Mouse (Mus musculus) right cerebral cortex, adult 18-20 months (tissue): Measurements from ENCODE around the gene Hivep2.

Experiments
- DNase-seq: peaks from one replicate; pipeline ENCODE4 v3.0.0; 2022; ENCODE audit warnings: mixed read lengths

The Hivep2 gene

GRCm38 (mm10) chr10:14024971-14025370 lies 59.1 kb downstream of the Hivep2 start:
- DNase-seq = no peak

GRCm38 (mm10) chr10:14027751-14028150 lies 61.9 kb downstream of the Hivep2 start:
- no peak for DNase-seq

GRCm38 (mm10) chr10:14028956-14029355 lies 63.1 kb downstream of the Hivep2 start:
- DNase-seq = no peak

GRCm38 (mm10) chr10:14030458-14031035 lies 64.7 kb downstream of the Hivep2 start:
- no peak for DNase-seq

- DNase-seq = no peak
These were observed 66.7 kb downstream of the Hivep2 start for GRCm38 (mm10) chr10:14032532-14032931.

GRCm38 (mm10) chr10:14034046-14034445 lies 68.2 kb downstream of the Hivep2 start:
- DNase-seq = no peak

GRCm38 (mm10) chr10:14034790-14035189 lies 68.9 kb downstream of the Hivep2 start:
- no peak for DNase-seq

- no peak for DNase-seq
These were observed 69.7 kb downstream of the Hivep2 start for GRCm38 (mm10) chr10:14035607-14036006.

- DNase-seq = no peak
These were observed 70.6 kb downstream of the Hivep2 start for GRCm38 (mm10) chr10:14036472-14036871.

- no peak for DNase-seq
These were observed 72.2 kb downstream of the Hivep2 start for GRCm38 (mm10) chr10:14037977-14038489.

- DNase-seq = no peak
These were observed 75.0 kb downstream of the Hivep2 start for GRCm38 (mm10) chr10:14040716-14041470.

GRCm38 (mm10) chr10:14041606-14042005 lies 75.7 kb downstream of the Hivep2 start:
- DNase-seq = no peak

GRCm38 (mm10) chr10:14042539-14043348 lies 76.9 kb downstream of the Hivep2 start:
- DNase-seq = no peak

GRCm38 (mm10) chr10:14043349-14043710 lies 77.5 kb downstream of the Hivep2 start:
- no peak for DNase-seq

GRCm38 (mm10) chr10:14044046-14044782 lies 78.3 kb downstream of the Hivep2 start:
- DNase-seq = no peak

GRCm38 (mm10) chr10:14044783-14045392 lies 79.0 kb downstream of the Hivep2 start:
- DNase-seq = no peak

GRCm38 (mm10) chr10:14045745-14046144 lies 79.9 kb downstream of the Hivep2 start:
- no peak for DNase-seq

- DNase-seq = no peak
These were observed 80.3 kb downstream of the Hivep2 start for GRCm38 (mm10) chr10:14046171-14046651.

- no peak for DNase-seq
These were observed 81.1 kb downstream of the Hivep2 start for GRCm38 (mm10) chr10:14046935-14047334.

- DNase-seq = no peak
These were observed 81.8 kb downstream of the Hivep2 start for GRCm38 (mm10) chr10:14047661-14048060.

- no peak for DNase-seq
These were observed 82.5 kb downstream of the Hivep2 start for GRCm38 (mm10) chr10:14048322-14048915.
